Mouse (Mus musculus) hindbrain, embryonic 16.5 days (tissue): ENCODE measurements around the gene Prpf8. TPM values are rescaled to one million over a fixed set of nuclear protein-coding genes. Genes with fewer than 3 reads are reported as not detected.

Source experiments
- ATAC-seq: fragments of 200-750 bp; cut with Nextera tagmentation; 2 replicates; pipeline ENCODE4 v1.8.0; 2017; ENCODE audit warnings: moderate TSS enrichment, moderate library complexity
- H3K27ac ChIP-seq: fragments of 300-500 bp; sonication (generic); 2 replicates; pipeline ENCODE4 v1.5.1; 2014; ENCODE audit warnings: low read depth, mild to moderate bottlenecking, control low read depth, low read length, moderate library complexity
- H3K27me3 ChIP-seq: fragments of 300-500 bp; sonication (generic); replicated peaks from 2 replicates; pipeline ENCODE4 v1.6.1; 2014; ENCODE audit warnings: low read length; ENCODE audit not compliant: control insufficient read depth, insufficient read depth
- H3K36me3 ChIP-seq: fragments of 300-500 bp; sonication (generic); 2 replicates; pipeline ENCODE4 v1.6.1; 2014; ENCODE audit warnings: mild to moderate bottlenecking, low read length, moderate library complexity, mixed read lengths; ENCODE audit not compliant: control insufficient read depth, insufficient read depth
- H3K4me1 ChIP-seq: fragments of 300-500 bp; sonication (generic); 2 replicates; pipeline ENCODE4 v1.6.1; 2014; ENCODE audit warnings: low read depth, low read length; ENCODE audit not compliant: control insufficient read depth, insufficient read depth
- H3K4me2 ChIP-seq: fragments of 300-500 bp; sonication (generic); 2 replicates; pipeline ENCODE4 v1.6.1; 2014; ENCODE audit warnings: mild to moderate bottlenecking, low read length, control low read depth, moderate library complexity
- H3K4me3 ChIP-seq: fragments of 300-500 bp; sonication (generic); 2 replicates; pipeline ENCODE4 v1.5.1; 2014; ENCODE audit warnings: mild to moderate bottlenecking, low read length, control low read depth, moderate library complexity
- H3K9ac ChIP-seq: fragments of 300-500 bp; sonication (generic); 2 replicates; pipeline ENCODE4 v1.6.1; 2014; ENCODE audit warnings: low read depth, mild to moderate bottlenecking, control low read depth, low read length, moderate library complexity
- H3K9me3 ChIP-seq: fragments of 300-500 bp; sonication (generic); 2 replicates; pipeline ENCODE4 v1.6.1; 2014; ENCODE audit warnings: mild to moderate bottlenecking, low read length, moderate library complexity; ENCODE audit not compliant: control insufficient read depth
- WGBS: fragments of 180-500 bp; shearing (Covaris S2); extraction: QIAGEN DNeasy Blood & Tissue Kit; methylation state at CpG from one replicate; pipeline ENCODE4 v1.1.7; 2014; 5-methylcytosine and 5-hydroxymethylcytosine counted together
- polyA plus RNA-seq: library from polyadenylated mRNA; unstranded; fragments of >200 nt; fragmentation: Nextera tagmentation; extraction: Ambion mirVana; gene quantifications from 2 replicates; pipeline ENCODE4 v1.2.1, GENCODE M21; 2015

The Prpf8 gene
- polyA plus RNA-seq, 1 experiment from 2014 or later, result 38.8 TPM

DNA sequence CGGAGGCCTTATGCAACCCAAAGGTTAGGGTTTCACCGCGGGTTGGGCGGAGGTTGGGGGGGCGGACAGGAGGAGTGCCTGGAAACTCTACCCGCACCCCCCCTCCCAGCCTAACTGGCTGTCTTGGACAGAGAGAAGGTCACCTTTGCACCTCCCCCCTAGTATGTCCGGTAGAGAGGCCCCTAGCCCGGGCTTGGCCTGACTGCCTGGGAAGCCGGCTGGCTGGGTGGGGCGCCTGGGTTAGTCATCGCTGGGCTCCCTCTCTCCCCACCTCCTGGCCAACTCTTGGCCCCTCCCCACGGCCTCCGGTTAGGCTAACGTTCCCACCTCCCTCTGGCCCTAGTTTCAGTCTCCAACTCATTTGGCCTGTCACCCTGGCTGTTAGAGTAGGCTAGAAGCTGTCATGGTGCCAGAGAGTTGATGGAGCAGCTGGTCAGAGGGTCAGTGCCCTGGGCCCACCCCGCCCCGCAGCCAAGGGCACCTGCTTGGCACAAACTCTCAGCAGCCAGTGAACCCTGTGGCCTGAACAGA lies 24.3 kb upstream of the Prpf8 start:
- Histone ChIP-seq H3K9me3 (no peaks in the 10 kb centered on the region), H3K4me1 (peaks cover 23% of the 10 kb centered on the region), H3K9ac (peak overlapping the region; percentile 86), H3K27me3 (no peaks in the 10 kb centered on the region), H3K4me3 (peak overlapping the region; percentile 86), H3K27ac (peak overlapping the region; percentile 59; the same call in 1 of the 2 replicates), H3K36me3 (peaks cover 10% of the 10 kb centered on the region), H3K4me2 (peak overlapping the region; percentile 78)
- WGBS, result 4% methylated on average over 13 of the region's 16 CpGs
- ATAC-seq, result no peak

DNA sequence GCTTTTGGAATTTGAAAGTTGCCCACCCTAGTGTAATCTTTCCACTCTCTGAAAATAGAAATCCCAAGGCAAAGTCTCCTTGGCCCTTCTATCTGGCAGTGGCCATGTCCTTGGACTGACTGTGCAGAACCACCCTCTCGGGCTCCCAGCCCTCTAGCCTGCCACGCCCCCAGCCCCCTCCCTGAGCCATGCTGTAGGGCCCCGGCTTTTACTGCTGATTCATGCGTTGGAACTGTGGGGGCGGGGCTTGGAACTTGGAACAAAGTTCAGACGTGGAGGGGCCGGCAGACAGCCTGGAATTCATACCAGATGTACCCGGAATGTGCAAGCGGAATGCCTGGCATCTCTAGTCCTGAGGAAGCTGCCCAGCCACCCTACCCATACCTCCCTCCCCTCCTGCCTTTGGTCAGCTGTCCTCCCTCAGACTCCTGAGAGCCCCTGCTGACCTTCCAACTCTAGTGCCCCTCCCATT lies 23.7 kb upstream of the Prpf8 start:
- Histone ChIP-seq H3K9me3 (no peaks in the 10 kb centered on the region), H3K9ac (peak overlapping the region; percentile 86; the same call in 1 of the 2 replicates), H3K36me3 (peaks cover 10% of the 10 kb centered on the region), H3K27ac (no peak overlapping the region; the same call in 1 of the 2 replicates), H3K27me3 (no peaks in the 10 kb centered on the region), H3K4me2 (peak overlapping the region; percentile 78), H3K4me3 (peak overlapping the region; percentile 86), H3K4me1 (peaks cover 24% of the 10 kb centered on the region)
- no peak for ATAC-seq
- whole genome bisulfite sequencing, result 4% methylated on average over 9 of the region's 9 CpGs

DNA sequence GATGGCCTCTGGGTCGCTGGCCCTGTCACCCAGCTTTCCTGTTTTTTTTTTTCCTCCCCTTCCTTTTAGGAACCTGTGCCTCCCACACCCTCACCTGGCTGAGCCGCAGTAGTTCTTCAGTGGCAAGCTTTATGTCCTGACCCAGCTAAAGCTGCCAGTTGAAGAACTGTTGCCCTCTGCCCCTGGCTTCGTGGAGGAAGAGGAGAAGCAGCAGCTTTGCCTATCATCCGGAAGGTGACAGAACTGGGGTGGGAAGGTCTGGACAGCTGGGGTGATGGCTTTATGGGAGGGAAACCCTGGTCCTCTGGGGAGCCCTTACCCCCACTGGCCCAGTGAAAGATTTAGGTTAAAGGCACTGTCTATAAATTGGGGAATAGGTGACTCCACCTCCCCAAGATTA lies 23.0 kb upstream of the Prpf8 start:
- peaks cover 26% of the 10 kb centered on the region for H3K4me1 ChIP-seq
- H3K36me3 ChIP-seq, result peaks cover 10% of the 10 kb centered on the region
- peak overlapping the region; percentile 1; the same call in 1 of the 2 replicates for H3K9ac ChIP-seq
- H3K9me3 ChIP-seq, result no peaks in the 10 kb centered on the region
- H3K4me3 ChIP-seq, result no peak overlapping the region
- ATAC-seq, result no peak
- H3K27ac ChIP-seq, result no peak overlapping the region
- 70% methylated on average over 4 of the region's 4 CpGs for WGBS
- no peak overlapping the region for H3K4me2 ChIP-seq
- no peaks in the 10 kb centered on the region for H3K27me3 ChIP-seq

DNA sequence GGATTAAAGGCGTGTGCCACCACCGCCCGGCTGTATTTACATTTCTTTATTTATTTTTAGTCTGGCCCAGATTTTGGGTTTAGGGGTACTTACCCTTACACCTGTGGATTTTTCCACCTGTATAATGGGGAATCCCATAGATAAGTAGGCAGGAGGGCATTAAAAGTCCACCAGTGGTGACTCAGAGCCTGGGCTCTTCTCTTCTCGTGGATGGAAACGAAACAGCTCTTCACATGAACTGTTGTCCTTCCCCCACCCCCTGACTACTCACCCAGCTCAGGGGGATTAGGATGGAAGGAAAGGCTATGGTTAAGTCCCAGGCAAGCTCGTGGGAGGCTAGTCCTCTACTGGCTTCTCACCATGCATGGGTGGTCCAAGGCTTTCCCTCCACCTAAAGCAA lies 22.2 kb upstream of the Prpf8 start:
- no peak overlapping the region for H3K27ac ChIP-seq
- no peak overlapping the region for H3K4me2 ChIP-seq
- H3K4me3 ChIP-seq, result no peak overlapping the region
- ATAC-seq, result no peak
- peaks cover 10% of the 10 kb centered on the region for H3K36me3 ChIP-seq
- WGBS, result 90% methylated on average over 6 of the region's 6 CpGs
- H3K9ac ChIP-seq, result no peak overlapping the region
- H3K4me1 ChIP-seq, result peaks cover 26% of the 10 kb centered on the region
- H3K9me3 ChIP-seq, result no peaks in the 10 kb centered on the region
- H3K27me3 ChIP-seq, result no peaks in the 10 kb centered on the region

DNA sequence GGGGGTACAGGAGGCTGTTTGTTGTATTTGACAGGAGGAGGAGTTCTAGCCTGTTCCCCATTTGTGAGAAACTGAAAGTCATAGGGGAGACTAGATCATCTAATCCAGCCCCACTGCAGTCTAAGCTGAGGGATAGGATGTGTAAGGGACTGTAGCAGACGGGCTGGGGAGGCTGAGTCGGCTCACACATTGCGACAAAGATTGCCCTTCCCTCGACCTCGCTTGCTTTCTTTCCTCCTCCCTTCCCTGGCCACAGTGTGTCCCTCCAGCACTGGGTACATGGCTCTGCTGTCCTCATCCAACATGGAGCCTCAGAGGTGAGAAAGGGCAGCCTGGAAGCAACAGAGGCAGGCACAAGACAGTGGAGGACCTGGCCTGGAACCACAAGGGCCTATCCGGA lies 21.6 kb upstream of the Prpf8 start:
- Histone ChIP-seq H3K4me1 (peaks cover 22% of the 10 kb centered on the region), H3K27ac (no peak overlapping the region), H3K9me3 (no peaks in the 10 kb centered on the region), H3K4me3 (no peak overlapping the region), H3K4me2 (no peak overlapping the region), H3K9ac (no peak overlapping the region), H3K27me3 (no peaks in the 10 kb centered on the region), H3K36me3 (peaks cover 10% of the 10 kb centered on the region)
- 89% methylated on average over 6 of the region's 6 CpGs for WGBS
- ATAC-seq, result no peak

DNA sequence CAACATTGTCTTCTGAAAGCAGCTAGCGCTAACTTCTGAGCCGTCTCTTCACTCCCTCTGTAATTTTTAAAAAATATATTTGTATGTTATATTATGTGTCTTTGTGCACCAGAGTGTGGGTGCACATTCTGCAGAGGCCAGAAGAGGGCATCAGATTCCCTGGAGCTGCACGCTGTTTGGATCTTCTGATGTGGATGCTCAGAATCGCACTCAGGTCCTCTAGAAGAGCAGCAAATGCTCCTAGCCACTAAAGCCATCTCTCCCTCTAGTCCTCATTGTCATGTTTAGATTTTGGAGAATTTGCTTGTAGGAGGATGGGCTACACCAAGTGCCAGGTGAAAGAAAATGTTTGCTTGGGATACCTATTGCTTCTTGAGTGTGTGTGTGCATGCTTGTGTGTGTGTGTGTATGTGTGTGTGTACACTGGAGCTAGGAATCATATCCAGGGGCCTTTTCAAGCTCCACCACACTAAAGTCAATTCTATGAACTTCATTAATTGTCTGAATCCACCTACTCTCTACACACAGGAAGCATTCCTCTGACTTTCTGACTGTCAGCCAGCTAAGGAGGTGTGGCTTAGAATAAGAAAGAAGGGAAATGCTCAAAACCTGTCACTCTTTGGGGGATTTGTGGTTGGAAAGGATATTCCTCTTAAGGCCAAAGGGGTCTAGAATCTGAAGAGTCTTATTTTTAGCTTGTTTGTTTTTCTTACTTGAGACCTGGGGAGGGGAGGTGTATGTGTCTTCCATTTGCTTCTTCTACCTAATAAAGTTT lies 19.7 kb upstream of the Prpf8 start:
- Histone ChIP-seq H3K4me3 (no peak overlapping the region), H3K4me2 (no peak overlapping the region), H3K27ac (no peak overlapping the region), H3K36me3 (peaks cover 10% of the 10 kb centered on the region), H3K9ac (no peak overlapping the region), H3K27me3 (no peaks in the 10 kb centered on the region), H3K9me3 (no peaks in the 10 kb centered on the region), H3K4me1 (peaks cover 17% of the 10 kb centered on the region)
- no peak for ATAC-seq
- WGBS, result 99% methylated on average over 4 of the region's 4 CpGs

DNA sequence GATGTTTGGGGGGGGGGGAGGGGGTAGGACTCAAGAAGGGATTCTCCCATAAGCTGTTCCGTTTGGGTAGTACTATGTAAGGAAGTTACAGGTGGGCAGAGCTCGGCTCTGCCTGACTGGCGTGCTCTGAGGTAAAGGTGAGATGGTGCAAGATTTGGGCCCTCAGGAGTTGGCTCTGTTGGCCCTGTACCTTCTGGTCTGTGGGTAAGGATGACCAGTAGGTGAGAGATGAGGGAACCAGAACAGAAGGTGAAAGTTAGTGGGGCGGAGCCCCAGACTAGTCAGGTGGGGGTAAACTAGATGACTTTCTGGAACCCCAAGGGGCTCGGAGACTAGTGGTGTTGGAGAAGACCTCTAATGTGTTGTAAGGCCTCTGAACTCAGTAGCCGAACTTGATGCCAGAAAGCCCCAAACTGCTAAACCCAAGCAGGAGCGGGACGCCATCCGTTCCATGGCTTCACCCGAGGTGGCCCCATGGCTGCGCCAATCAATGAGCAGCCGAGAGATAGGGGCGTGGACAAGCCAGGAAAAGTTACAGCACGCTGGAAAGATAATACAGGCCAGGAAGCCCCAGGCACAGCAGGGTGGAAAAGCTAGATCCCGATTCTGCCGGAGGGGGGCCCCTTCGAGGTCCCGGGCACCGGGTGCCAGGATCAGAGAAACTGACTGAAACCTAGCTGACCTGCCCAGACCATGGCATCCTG lies 19.0 kb upstream of the Prpf8 start:
- Histone ChIP-seq H3K27ac (no peak overlapping the region), H3K4me1 (peaks cover 10% of the 10 kb centered on the region), H3K36me3 (peaks cover 10% of the 10 kb centered on the region), H3K27me3 (no peaks in the 10 kb centered on the region), H3K9ac (peak overlapping the region; percentile 55), H3K4me2 (peak overlapping the region; percentile 58), H3K9me3 (no peaks in the 10 kb centered on the region), H3K4me3 (peak overlapping the region; percentile 34)
- ATAC-seq, result no peak
- WGBS, result 17% methylated on average over 19 of the region's 19 CpGs

DNA sequence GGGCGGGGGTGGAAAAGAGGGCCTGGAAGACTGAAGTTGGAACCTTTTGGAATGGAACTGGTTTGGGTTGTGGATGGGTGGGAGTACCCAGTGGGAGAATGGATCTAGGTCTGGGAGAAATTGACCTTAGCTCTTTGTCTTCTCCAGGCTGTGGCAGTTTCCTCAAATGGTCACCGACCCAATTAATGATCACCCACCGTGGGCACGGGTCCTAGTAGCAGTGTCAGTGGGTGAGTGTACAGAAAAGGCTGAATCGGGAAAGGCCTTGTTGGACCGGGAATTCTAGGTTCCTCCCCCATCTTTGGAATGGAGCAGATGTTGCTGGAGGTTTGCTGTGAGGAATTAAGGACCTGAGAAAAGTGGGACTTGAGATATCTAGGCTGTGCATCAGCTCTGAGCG lies 18.2 kb upstream of the Prpf8 start:
- WGBS, result 72% methylated on average over 7 of the region's 7 CpGs
- Histone ChIP-seq H3K4me1 (peaks cover 3% of the 10 kb centered on the region; the same call in 1 of the 2 replicates), H3K9me3 (no peaks in the 10 kb centered on the region), H3K27ac (no peak overlapping the region), H3K4me3 (peak overlapping the region; percentile 34), H3K36me3 (peaks cover 10% of the 10 kb centered on the region), H3K27me3 (no peaks in the 10 kb centered on the region), H3K9ac (peak overlapping the region; percentile 55), H3K4me2 (peak overlapping the region; percentile 58)
- no peak for ATAC-seq

DNA sequence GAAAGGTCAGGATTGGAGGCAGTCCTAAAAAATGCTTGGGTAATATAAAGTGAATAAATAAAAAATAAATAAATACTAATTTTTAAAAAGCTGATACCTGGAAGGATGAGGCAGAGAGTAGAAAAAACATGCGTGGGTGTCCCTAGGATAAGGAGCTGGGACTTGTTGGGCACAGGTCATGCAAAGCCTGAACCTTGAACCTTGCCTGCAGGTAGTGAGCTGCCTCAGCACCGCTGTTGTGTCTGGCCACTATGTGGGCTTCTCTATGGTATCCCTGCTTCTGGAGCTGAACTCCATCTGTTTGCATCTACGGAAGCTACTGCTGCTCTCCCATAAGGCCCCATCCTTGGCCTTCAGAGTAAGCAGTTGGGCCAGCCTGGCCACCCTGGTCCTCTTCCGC lies 17.4 kb upstream of the Prpf8 start:
- no peak overlapping the region for H3K9ac ChIP-seq
- H3K27me3 ChIP-seq, result no peaks in the 10 kb centered on the region
- no peak overlapping the region for H3K4me2 ChIP-seq
- peaks cover 3% of the 10 kb centered on the region; the same call in 1 of the 2 replicates for H3K4me1 ChIP-seq
- H3K36me3 ChIP-seq, result peaks cover 10% of the 10 kb centered on the region
- WGBS, result 92% methylated on average over 4 of the region's 4 CpGs
- no peak overlapping the region for H3K4me3 ChIP-seq
- ATAC-seq, result no peak
- no peaks in the 10 kb centered on the region for H3K9me3 ChIP-seq
- no peak overlapping the region for H3K27ac ChIP-seq
